Mouse (Mus musculus): ENCODE results near the gene Gstt4.
"Not testable (repeated sequence)": the region's sequence is repeated elsewhere in the genome, so short reads cannot be mapped to it uniquely, and the experiment has no call there.

GRCm38 (mm10) chr10:75843898-75844297 lies 21.6 kb upstream of the Gstt4 start:
- not testable (repeated sequence) for TF ChIP-seq POLR2A (IDR thresholded peaks at IDR 0.05; ENCODE audit: borderline replicate concordance, extremely low read depth, low read depth, low read length); CTCF (IDR thresholded peaks at IDR 0.05; ENCODE audit: insufficient read depth, low read length)

Data from lung, adult 2 months (tissue).